Mouse (Mus musculus): ENCODE measurements at regions not wholly inside any gene's neighbourhood (a gene's known extent, or its start where the extent isn't known, plus 50 kb on each side); places are given as distances from the start of the nearest gene placed in this dataset.
A peak's percentile ranks its signal among the peaks of the same experiment; 100 is the strongest.
"Not testable (repeated sequence)": the region's sequence is repeated elsewhere in the genome, so short reads cannot be mapped to it uniquely, and the experiment has no call there.

- no peak for DNase-seq (ENCODE audit: low spot score in 2 of 2)
These were observed 162.7 kb upstream of the Intu start for GRCm38 (mm10) chr3:40368421-40368820.

- DNase-seq (ENCODE audit: low spot score in 2 of 2) = no peak
These were observed 159.7 kb upstream of the Intu start for GRCm38 (mm10) chr3:40371411-40371810.

DNA sequence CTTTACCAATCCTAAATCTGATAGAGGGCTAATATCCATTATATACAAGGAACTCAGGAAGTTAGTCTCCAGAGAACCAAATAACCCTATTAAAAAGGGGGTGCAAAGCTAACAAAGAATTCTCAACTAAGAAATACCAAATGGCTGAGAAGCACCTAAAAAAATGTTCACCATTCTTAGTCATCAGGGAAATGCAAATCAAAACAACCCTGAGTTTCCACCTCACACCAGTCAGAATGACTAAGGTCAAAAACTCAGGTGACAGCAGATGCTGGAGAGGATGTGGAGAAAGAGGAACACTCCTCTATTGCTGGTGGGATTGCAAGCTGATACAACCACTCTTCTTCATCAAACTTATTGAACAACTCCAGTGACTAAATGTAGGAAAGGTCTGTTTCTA lies 154.9 kb upstream of the Intu start:
- not testable (repeated sequence) for DNase-seq (ENCODE audit: low spot score in 2 of 2)

GRCm38 (mm10) chr3:40377416-40377815 lies 153.7 kb upstream of the Intu start:
- DNase-seq (ENCODE audit: low spot score in 2 of 2) = no peak

DNA sequence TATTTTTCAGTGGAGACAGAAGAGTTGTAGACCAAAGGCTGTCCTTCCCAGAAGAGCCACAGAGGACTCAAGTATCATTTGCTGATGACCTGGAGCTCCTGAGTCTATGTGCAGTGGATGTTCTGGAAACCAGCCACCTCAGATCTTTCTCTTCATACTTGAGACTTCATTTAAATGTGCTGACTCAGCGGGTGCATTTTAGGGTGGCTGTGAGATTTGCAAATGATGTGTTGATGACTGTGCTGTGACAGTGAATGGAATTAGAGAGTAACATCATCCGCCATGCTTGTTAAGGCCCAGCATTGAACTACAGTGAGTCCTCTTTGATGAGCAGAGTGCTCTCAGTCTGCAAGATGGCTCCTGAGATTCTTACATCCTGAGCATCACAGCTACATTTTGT lies 152.0 kb upstream of the Intu start:
- no peak for DNase-seq (ENCODE audit: low spot score in 2 of 2)

DNA sequence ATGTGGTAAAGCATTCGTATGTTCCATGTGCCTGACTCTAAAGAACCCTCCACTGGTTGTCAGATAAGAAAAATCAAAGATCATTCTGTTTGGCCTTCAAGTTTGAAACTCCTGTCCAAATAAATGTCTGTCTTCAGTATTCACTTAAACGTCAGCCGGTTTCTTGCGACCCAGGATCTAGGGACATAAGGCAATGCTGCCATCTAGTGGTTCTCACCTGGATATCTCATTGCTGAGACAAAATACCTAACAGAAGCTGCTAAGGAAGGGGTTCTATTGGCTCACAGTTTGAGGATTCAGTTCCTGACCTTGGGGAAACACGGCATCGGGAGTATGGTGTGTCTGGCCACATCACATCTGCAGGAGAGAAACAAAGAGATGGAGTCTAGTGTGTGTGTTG lies 139.5 kb upstream of the Intu start:
- DNase-seq (ENCODE audit: low spot score in 2 of 2) = peak; percentile 32 to 41

- DNase-seq (ENCODE audit: low spot score in 2 of 2) = peak in 1 of 2 experiments; percentile 3
These were observed 132.9 kb upstream of the Intu start for GRCm38 (mm10) chr3:40398184-40398583.

DNA sequence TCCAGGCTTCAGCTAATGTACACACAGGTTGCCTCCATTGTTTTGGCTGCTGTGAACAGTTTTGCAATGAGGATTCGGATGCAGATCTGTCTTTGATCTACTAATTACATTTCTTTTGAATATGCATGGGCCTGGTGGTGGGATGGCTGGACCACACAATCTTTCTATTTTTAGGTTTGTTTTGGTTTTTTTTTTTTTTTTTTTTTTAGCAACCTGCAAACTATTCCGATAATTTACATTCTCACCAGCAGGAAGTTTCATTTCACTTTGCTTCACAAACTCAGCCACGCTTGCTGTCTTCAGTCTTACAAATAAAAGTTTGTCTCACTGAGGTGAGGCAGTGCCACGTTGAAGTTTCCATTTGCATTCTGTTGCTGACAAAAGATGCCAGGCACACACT lies 127.7 kb upstream of the Intu start:
- no peak for DNase-seq (ENCODE audit: low spot score in 2 of 2)

GRCm38 (mm10) chr3:40405095-40405948 lies 125.8 kb upstream of the Intu start:
- DNase-seq (ENCODE audit: low spot score in 2 of 2) = no peak

DNA sequence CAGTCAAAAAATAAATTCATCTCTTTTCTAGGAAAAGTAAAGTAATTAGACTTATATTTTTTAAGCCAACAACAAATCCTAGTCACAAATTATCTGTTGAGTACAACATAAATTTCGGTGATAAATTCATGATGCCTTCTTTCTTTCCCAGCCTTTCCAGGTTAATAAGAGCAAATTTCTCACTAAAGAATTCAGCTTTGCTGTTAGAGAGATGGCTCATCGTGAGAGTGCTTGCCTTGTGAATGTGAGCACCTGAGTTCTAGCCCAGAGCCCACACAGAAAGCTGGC lies 125.2 kb upstream of the Intu start:
- DNase-seq (ENCODE audit: low spot score in 2 of 2) = no peak

DNA sequence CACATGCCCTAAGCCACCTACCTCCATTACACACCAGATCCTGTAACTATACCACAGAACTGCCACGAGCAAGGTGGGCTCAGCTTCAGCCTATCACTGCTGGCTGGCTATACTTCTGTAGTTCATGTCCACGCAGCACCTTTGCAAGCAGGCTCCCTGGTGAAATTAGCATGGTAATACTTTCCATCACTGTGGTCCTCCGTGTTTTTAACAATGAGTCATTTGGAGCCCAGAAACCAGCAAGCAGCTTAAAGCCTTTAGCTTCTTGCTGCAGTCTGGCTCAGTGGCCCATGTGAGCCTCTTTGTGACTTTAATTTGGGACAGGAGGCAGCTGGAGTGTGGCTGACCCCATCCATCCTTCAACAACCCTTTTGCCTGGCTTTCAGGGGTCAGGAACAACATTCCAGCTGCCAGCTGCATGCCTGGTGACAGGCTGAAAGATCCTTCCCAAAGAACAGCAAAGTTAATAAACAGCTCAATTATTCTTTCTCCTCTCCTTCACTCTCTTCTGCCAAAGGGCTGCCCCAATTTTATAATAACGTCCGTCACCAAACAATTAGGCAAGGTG lies 122.1 kb upstream of the Intu start:
- DNase-seq (ENCODE audit: low spot score in 2 of 2) = no peak

GRCm38 (mm10) chr3:40410749-40411310 lies 120.3 kb upstream of the Intu start:
- no peak for DNase-seq (ENCODE audit: low spot score in 2 of 2)

DNA sequence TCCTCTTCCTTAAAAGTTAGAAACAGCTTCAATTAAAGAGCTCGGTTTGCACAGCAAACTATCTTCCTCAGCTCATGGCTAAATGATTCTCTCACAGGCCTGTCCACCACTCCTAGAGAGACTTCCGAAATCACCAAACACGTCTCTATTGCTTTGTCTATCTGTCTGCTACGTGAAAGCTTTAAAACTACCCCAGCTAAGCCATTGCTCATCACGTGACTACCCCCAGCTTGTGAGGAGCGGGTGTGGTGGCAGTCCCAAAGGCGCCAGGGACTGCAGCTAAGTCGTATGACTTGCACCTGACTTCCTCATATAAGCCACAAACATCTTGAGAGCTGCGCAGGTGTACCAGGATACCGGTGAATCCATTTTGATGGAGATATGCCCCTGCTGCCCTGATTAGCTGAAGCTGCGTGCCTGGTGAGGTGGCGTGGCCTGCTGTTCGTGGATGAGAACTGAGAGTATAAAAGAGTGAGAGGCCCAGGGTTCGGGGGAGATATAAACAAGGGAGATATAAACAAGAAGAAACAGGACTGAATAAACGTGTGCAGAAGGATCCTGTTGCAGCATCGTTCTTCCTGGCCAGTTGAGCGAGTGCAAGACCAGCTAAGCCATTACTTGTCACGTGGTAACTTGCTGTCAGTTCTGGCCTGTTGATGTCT lies 105.8 kb upstream of the Intu start:
- not testable (repeated sequence) for DNase-seq (ENCODE audit: low spot score in 2 of 2)

DNA sequence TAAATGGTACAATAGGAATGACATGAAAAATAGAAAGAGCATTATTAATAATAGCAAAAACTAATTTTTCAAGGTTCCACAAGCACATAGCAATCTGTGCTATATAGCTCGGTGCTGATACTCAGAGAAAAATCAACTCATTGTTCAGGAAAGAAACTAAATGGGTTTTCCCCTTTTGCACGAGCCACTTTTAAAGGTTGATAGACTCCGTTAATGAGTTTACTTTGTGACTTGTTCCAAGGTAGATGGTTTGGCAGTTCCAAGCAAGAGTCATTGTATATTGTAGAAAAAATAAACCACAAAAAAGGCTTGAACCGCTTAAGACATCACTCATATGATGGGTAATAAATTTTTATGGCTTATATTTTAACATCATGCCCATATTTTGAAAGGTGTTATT lies 105.0 kb upstream of the Intu start:
- DNase-seq (ENCODE audit: low spot score in 2 of 2) = no peak

DNA sequence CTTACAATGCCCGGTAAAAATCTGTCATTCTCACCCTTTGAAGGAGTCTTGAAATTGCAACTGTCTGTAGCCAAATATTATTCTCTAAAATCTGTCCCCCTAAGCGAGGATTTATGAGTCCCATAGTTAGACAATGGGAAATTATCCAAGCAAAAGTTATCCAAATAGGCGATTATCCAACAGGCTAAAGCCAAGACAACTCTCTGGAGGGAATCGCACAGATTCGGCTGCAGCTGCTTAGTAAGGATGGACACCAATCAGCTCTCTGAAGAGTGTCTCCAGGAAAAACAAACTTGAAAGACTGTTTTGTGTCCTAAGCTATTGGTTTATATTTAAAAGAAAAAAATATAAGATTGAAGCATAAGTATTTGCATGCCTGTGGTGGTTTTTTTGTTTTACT lies 103.1 kb upstream of the Intu start:
- no peak for DNase-seq (ENCODE audit: low spot score in 2 of 2)

- no peak for DNase-seq (ENCODE audit: low spot score in 2 of 2)
These were observed 92.8 kb upstream of the Intu start for GRCm38 (mm10) chr3:40438251-40438650.

DNA sequence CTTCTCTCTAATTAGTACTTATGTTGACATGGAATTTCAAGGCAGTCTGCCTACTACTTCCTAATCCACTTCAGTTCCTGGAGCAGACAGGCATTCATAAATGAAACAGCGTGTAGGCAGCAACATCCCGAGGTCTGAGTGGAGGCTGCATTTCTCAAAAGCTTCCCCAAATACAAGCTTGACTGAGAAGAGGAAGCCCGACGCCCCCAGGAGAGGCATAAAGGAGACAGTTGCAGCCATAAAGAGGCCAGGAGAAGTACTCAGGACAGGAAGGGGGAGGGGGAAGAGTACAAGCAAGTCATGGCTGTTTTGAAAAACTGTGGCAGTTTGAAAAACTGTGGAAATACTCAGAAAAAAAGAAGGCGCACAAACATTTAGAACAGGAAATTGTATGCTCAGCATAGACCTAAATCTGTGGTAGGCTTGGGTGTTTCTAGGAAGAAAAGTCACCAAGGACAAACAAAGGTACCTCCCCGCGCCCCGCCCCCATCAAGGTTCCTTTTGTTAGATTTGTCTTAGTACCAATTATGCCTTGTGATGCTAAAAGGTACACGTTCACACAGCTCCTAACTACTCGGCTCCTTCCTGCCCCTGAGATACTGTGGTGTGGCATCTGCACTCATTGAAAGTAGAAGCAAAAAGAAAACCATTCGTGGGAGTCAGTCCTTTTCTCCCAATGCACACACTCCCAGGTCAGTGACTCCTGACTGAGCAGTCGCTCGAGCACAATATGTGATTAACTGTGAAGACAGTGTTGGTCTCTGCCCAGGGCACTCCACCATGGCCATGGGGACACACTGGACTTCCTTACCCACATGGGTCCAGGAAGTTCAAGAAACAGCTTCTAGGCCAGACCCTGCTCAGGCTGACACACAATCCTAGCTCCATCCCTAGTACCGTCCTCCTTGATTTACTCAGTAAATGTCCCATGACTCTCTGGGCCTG lies 89.7 kb upstream of the Intu start:
- peak in 1 of 2 experiments; percentile 7 for DNase-seq (ENCODE audit: low spot score in 2 of 2)

DNA sequence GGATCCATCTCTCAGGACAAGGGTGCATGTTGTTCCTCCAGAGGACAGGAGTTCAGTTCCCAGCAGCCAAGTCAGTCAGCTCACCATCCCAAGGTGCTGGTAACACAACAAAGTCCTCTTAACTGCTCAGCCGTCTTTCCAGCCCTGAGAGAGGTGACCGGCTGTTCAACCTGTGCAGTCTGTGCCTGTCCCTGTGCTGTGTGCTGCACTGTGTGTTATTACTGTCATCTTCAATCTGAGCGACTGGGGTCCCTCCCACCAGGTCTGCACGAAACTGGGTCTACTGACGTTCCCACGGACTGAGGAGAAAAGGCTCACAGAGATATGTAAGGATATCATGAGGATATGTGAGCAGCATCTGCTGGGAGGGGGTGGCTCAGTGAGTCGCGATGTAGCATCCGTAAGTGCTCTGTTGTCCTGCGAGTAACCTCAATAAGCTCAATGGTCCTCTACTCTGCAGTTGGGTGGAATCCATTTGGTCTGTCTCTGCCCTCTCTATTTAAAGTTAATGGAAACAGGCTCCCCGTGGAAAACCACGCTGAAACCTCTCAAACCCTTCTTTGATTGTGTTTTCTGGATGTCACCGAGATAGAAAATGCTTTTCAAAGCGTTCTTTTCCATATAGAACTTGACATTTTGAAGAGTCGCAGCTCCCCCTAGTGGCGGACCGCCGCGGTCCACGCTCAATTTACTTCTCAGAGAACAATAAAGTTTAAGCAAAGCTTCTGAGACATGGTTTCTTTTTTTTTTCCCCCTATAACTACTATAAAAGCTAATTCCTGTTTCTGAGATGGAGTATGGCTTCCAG lies 87.1 kb upstream of the Intu start:
- DNase-seq (ENCODE audit: low spot score in 2 of 2) = peak; percentile 82 to 85

- DNase-seq (ENCODE audit: low spot score in 2 of 2) = no peak
These were observed 78.1 kb upstream of the Intu start for GRCm38 (mm10) chr3:40452958-40453357.

GRCm38 (mm10) chr3:40453552-40453951 lies 77.5 kb upstream of the Intu start:
- DNase-seq (ENCODE audit: low spot score in 2 of 2) = no peak

DNA sequence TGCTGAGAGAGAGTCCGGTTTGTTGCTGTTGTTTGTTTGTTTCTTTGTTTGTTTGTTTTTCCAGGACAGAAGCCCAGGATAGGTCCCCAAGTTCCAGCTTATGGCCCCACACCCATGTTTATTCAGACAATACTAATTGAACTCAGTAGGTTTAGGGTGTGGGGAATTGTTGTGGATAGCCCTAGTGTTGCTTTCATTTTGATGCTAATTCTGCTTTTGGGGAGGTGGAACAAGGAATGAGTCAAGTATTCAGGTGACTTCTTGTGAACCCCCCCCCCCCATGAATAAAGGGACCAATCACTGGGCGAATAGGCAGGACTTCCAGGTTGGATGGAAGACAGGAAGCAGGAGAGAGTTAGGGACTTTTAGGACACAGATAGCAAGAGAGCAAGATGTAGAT lies 75.0 kb upstream of the Intu start:
- DNase-seq (ENCODE audit: low spot score in 2 of 2) = no peak
